Mouse (Mus musculus) cerebellum, adult 2 months (tissue): Measurements from ENCODE around the gene Tesc.

ENCODE experiments used
- CTCF ChIP-seq: fragments of 200-500 bp; IDR thresholded peaks from 2 replicates; pipeline ENCODE4 v1.5.1; 2011; ENCODE audit warnings: low read depth, mild to moderate bottlenecking, control low read depth, low read length, moderate library complexity, borderline replicate concordance; ENCODE audit not compliant: insufficient read depth
- POLR2A ChIP-seq: fragments of 200-500 bp; IDR thresholded peaks from 2 replicates; pipeline ENCODE4 v1.6.1; 2011; ENCODE audit warnings: low read length, control low read depth, borderline replicate concordance; ENCODE audit not compliant: insufficient read depth

DNA sequence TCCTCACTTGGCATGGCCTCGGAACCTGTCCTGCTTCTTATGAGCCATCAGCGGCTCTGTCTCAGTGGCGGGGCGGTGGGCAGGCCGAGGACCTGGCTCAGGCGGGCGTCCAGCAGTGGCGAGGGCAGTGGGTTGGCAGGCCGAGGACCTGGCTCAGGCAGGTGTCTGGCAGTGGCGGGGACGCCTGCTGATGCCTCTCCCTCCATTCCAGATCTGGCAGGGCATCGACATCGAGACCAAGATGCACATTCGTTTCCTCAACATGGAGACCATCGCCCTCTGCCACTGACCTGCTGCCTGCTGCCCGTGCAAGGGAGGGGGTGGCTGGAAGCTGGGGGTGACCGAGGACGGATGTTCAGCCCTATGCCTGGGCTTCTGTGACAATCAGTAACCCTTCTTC lies 33.8 kb downstream of the Tesc start:
- TF ChIP-seq POLR2A (no peak), CTCF (no peak)
